Mouse (Mus musculus): Measurements from ENCODE around the gene 4933430I17Rik.
"Not testable (repeated sequence)": the region's sequence is repeated elsewhere in the genome, so short reads cannot be mapped to it uniquely, and the experiment has no call there.

Gene 4933430I17Rik

GRCm38 (mm10) chr4:62524651-62525488 lies at the start of gene 4933430I17Rik, which contains the start of gene Pole3:
TSS of gene 4933430I17Rik (plus strand) at chr4:62525369.
TSS of gene Pole3 (minus strand) at chr4:62525068.
- peak; percentile 98 for DNase-seq (ENCODE audit: low spot score)

GRCm38 (mm10) chr4:62475793-62476192 lies 49.4 kb upstream of the 4933430I17Rik start:
- no peak for DNase-seq (ENCODE audit: low spot score)

GRCm38 (mm10) chr4:62477542-62478244 lies 47.5 kb upstream of the 4933430I17Rik start:
- DNase-seq (ENCODE audit: low spot score), result no peak

- DNase-seq (ENCODE audit: low spot score), result not testable (repeated sequence)
These were observed 45.6 kb upstream of the 4933430I17Rik start for GRCm38 (mm10) chr4:62479593-62479936.

GRCm38 (mm10) chr4:62479937-62480708 lies 45.0 kb upstream of the 4933430I17Rik start, which contains the start of gene Bspry:
TSS of gene Bspry (plus strand) at chr4:62480053.
- no peak for DNase-seq (ENCODE audit: low spot score)

GRCm38 (mm10) chr4:62480709-62481605 lies 44.2 kb upstream of the 4933430I17Rik start:
- no peak for DNase-seq (ENCODE audit: low spot score)

- no peak for DNase-seq (ENCODE audit: low spot score)
These were observed 40.2 kb upstream of the 4933430I17Rik start for GRCm38 (mm10) chr4:62484928-62485327.

GRCm38 (mm10) chr4:62485450-62486161 lies 39.6 kb upstream of the 4933430I17Rik start:
- DNase-seq (ENCODE audit: low spot score), result no peak

- no peak for DNase-seq (ENCODE audit: low spot score)
These were observed 38.9 kb upstream of the 4933430I17Rik start for GRCm38 (mm10) chr4:62486162-62486696.

- no peak for DNase-seq (ENCODE audit: low spot score)
These were observed 38.0 kb upstream of the 4933430I17Rik start for GRCm38 (mm10) chr4:62487172-62487571.

GRCm38 (mm10) chr4:62487914-62488313 lies 37.3 kb upstream of the 4933430I17Rik start:
- DNase-seq (ENCODE audit: low spot score), result no peak

GRCm38 (mm10) chr4:62492682-62493081 lies 32.5 kb upstream of the 4933430I17Rik start:
- DNase-seq (ENCODE audit: low spot score), result no peak

GRCm38 (mm10) chr4:62494230-62494629 lies 30.9 kb upstream of the 4933430I17Rik start:
- DNase-seq (ENCODE audit: low spot score), result no peak

- peak; percentile 98 for DNase-seq (ENCODE audit: low spot score)
These were observed 29.2 kb upstream of the 4933430I17Rik start for GRCm38 (mm10) chr4:62495946-62496345.

- DNase-seq (ENCODE audit: low spot score), result peak; percentile 99
These were observed 28.4 kb upstream of the 4933430I17Rik start for GRCm38 (mm10) chr4:62496815-62497214.

- peak; percentile 14 for DNase-seq (ENCODE audit: low spot score)
These were observed 24.4 kb upstream of the 4933430I17Rik start for GRCm38 (mm10) chr4:62500799-62501198.

GRCm38 (mm10) chr4:62501534-62501933 lies 23.6 kb upstream of the 4933430I17Rik start:
- peak; percentile 78 for DNase-seq (ENCODE audit: low spot score)

GRCm38 (mm10) chr4:62501964-62502732 lies 23.0 kb upstream of the 4933430I17Rik start:
- DNase-seq (ENCODE audit: low spot score), result peak; percentile 93

GRCm38 (mm10) chr4:62502969-62503368 lies 22.2 kb upstream of the 4933430I17Rik start:
- DNase-seq (ENCODE audit: low spot score), result peak; percentile 7
